Mouse (Mus musculus): ENCODE measurements at regions not wholly inside any gene's neighbourhood (a gene's known extent, or its start where the extent isn't known, plus 50 kb on each side); places are given as distances from the start of the nearest gene placed in this dataset.

- TF ChIP-seq POLR2A (IDR thresholded peaks at IDR 0.05; ENCODE audit: borderline replicate concordance, extremely low read depth, insufficient read depth, insufficient read length, poor library complexity, severe bottlenecking): no peak
- TF ChIP-seq CTCF (IDR thresholded peaks at IDR 0.05; ENCODE audit: borderline replicate concordance, extremely low read depth, insufficient read depth, insufficient read length): no peak
Observed at GRCm38 (mm10) chr1:60657511-60657910, 59.1 kb upstream of the Cd28 start.

Data from brain, embryonic 14.5 days (tissue).